Mouse (Mus musculus) hindbrain, embryonic 11.5 days (tissue): ENCODE results near the gene Dmbx1. TPM values are rescaled to one million over a fixed set of nuclear protein-coding genes. Genes with fewer than 3 reads are reported as not detected.

Experiments used
- ATAC-seq: fragments of 200-750 bp; cut with Nextera tagmentation; 2 replicates; pipeline ENCODE4 v1.8.0; 2017; ENCODE audit warnings: mild to moderate bottlenecking, moderate TSS enrichment, moderate library complexity; ENCODE audit not compliant: low FRiP score
- DNase-seq: peaks from one replicate; pipeline ENCODE4 v3.0.0-alpha.2; 2015; ENCODE audit warnings: low spot score
- H3K27ac ChIP-seq: fragments of 300-500 bp; sonication (generic); 2 replicates; pipeline ENCODE4 v1.5.1; 2014; ENCODE audit warnings: mild to moderate bottlenecking, low read depth, low read length
- H3K27me3 ChIP-seq: fragments of 300-500 bp; sonication (generic); 2 replicates; pipeline ENCODE4 v1.6.1; 2014; ENCODE audit warnings: mild to moderate bottlenecking, low read length, moderate library complexity, mixed read lengths; ENCODE audit not compliant: control insufficient read depth, insufficient read depth
- H3K36me3 ChIP-seq: fragments of 300-500 bp; sonication (generic); 2 replicates; pipeline ENCODE4 v1.6.1; 2014; ENCODE audit warnings: mild to moderate bottlenecking, low read length, moderate library complexity, mixed read lengths; ENCODE audit not compliant: control insufficient read depth, insufficient read depth
- H3K4me1 ChIP-seq: fragments of 300-500 bp; sonication (generic); replicated peaks from 2 replicates; pipeline ENCODE4 v1.6.1; 2014; ENCODE audit warnings: low read length, mixed read lengths; ENCODE audit not compliant: control insufficient read depth, insufficient read depth
- H3K4me2 ChIP-seq: fragments of 300-500 bp; sonication (generic); replicated peaks from 2 replicates; pipeline ENCODE4 v1.6.1; 2014; ENCODE audit warnings: mild to moderate bottlenecking, low read depth, low read length
- H3K4me3 ChIP-seq: fragments of 300-500 bp; sonication (generic); 2 replicates; pipeline ENCODE4 v1.5.1; 2014; ENCODE audit warnings: low read depth, low read length
- H3K9ac ChIP-seq: fragments of 300-500 bp; sonication (generic); 2 replicates; pipeline ENCODE4 v1.6.1; 2014; ENCODE audit warnings: low read depth, low read length
- H3K9me3 ChIP-seq: fragments of 300-500 bp; sonication (generic); 2 replicates; pipeline ENCODE4 v1.6.1; 2016; ENCODE audit warnings: low read length; ENCODE audit not compliant: control insufficient read depth
- WGBS: fragments of 180-500 bp; shearing (Covaris S2); extraction: QIAGEN DNeasy Blood & Tissue Kit; methylation state at CpG from one replicate; pipeline ENCODE4 v1.1.7; 2014; 5-methylcytosine and 5-hydroxymethylcytosine counted together
- polyA plus RNA-seq: library from polyadenylated mRNA; unstranded; fragments of >200 nt; fragmentation: Nextera tagmentation; extraction: Ambion mirVana; gene quantifications from 2 replicates; pipeline ENCODE4 v1.2.1, GENCODE M21; 2014

Dmbx1 gene
- polyA plus RNA-seq, 1 experiment from 2014 or later: 2.4 TPM

- peak overlapping the region; percentile 32 for H3K4me2 ChIP-seq
- H3K4me1 ChIP-seq: peaks cover 4% of the 10 kb centered on the region; the same call in 1 of the 2 replicates
- no peaks in the 10 kb centered on the region for H3K36me3 ChIP-seq
- no peaks in the 10 kb centered on the region for H3K9me3 ChIP-seq
- H3K4me3 ChIP-seq: peak overlapping the region; percentile 2; the same call in 1 of the 2 replicates
- 3% methylated on average over 19 of the region's 19 CpGs for WGBS
- ATAC-seq (peak; percentile 67), DNase-seq (no peak)
- H3K27ac ChIP-seq: 0 out of 2 replicates have a peak overlapping the region, but pooled peaks have one; percentile 6
- H3K27me3 ChIP-seq: peaks cover 54% of the 10 kb centered on the region
- H3K9ac ChIP-seq: peak overlapping the region; percentile 19; the same call in 1 of the 2 replicates
Observed at GRCm38 (mm10) chr4:115954656-115955493, 15.1 kb upstream of the Dmbx1 start.

GRCm38 (mm10) chr4:115953559-115953958, 13.8 kb upstream of the Dmbx1 start:
- Histone ChIP-seq H3K9ac (no peak overlapping the region), H3K36me3 (no peaks in the 10 kb centered on the region), H3K27ac (no peak overlapping the region), H3K4me3 (no peak overlapping the region), H3K4me2 (no peak overlapping the region), H3K4me1 (peaks cover 4% of the 10 kb centered on the region; the same call in 1 of the 2 replicates), H3K9me3 (no peaks in the 10 kb centered on the region), H3K27me3 (peaks cover 58% of the 10 kb centered on the region)
- WGBS: 12% methylated on average over 5 of the region's 5 CpGs
- ATAC-seq (0 out of 2 replicates have a peak, but pooled peaks have one; percentile 23), DNase-seq (no peak)

- Histone ChIP-seq H3K9ac (no peak overlapping the region), H3K36me3 (no peaks in the 10 kb centered on the region), H3K4me3 (no peak overlapping the region), H3K27ac (no peak overlapping the region), H3K4me2 (no peak overlapping the region), H3K4me1 (peaks cover 4% of the 10 kb centered on the region; the same call in 1 of the 2 replicates), H3K9me3 (no peaks in the 10 kb centered on the region), H3K27me3 (peaks cover 58% of the 10 kb centered on the region)
- ATAC-seq (no peak), DNase-seq (peak; percentile 80)
- 13% methylated on average over 6 of the region's 6 CpGs for WGBS
Observed at GRCm38 (mm10) chr4:115952758-115953157, 13.0 kb upstream of the Dmbx1 start.

- Histone ChIP-seq H3K4me1 (0 out of 2 replicates have a peak, but pooled peaks cover 6% of the 10 kb centered on the region), H3K36me3 (no peaks in the 10 kb centered on the region), H3K4me2 (peak overlapping the region; percentile 45), H3K27ac (no peak overlapping the region), H3K27me3 (peaks cover 80% of the 10 kb centered on the region), H3K9me3 (no peaks in the 10 kb centered on the region), H3K9ac (no peak overlapping the region), H3K4me3 (peak overlapping the region; percentile 27)
- ATAC-seq (peak; percentile 78), DNase-seq (peak; percentile 69)
- under 1% methylated on average over 39 of the region's 41 CpGs for WGBS
Observed at GRCm38 (mm10) chr4:115943669-115944314, 4.1 kb upstream of the Dmbx1 start.

GRCm38 (mm10) chr4:115941242-115941820, 1.6 kb upstream of the Dmbx1 start:
- H3K27ac ChIP-seq: no peak overlapping the region
- peaks cover 15% of the 10 kb centered on the region for H3K4me1 ChIP-seq
- no peaks in the 10 kb centered on the region for H3K36me3 ChIP-seq
- H3K27me3 ChIP-seq: peaks cover 97% of the 10 kb centered on the region
- DNase-seq (no peak), ATAC-seq (no peak)
- no peak overlapping the region for H3K4me3 ChIP-seq
- 7% methylated on average over 9 of the region's 9 CpGs for WGBS
- no peaks in the 10 kb centered on the region for H3K9me3 ChIP-seq
- no peak overlapping the region for H3K9ac ChIP-seq
- no peak overlapping the region for H3K4me2 ChIP-seq

GRCm38 (mm10) chr4:115940681-115941080, 955 bp upstream of the Dmbx1 start:
- ATAC-seq (no peak), DNase-seq (no peak)
- H3K9ac ChIP-seq: no peak overlapping the region
- H3K4me1 ChIP-seq: peaks cover 21% of the 10 kb centered on the region
- no peaks in the 10 kb centered on the region for H3K9me3 ChIP-seq
- H3K4me3 ChIP-seq: no peak overlapping the region
- H3K4me2 ChIP-seq: no peak overlapping the region
- no peak overlapping the region for H3K27ac ChIP-seq
- 4% methylated on average over 3 of the region's 3 CpGs for WGBS
- no peaks in the 10 kb centered on the region for H3K36me3 ChIP-seq
- H3K27me3 ChIP-seq: peaks cover 97% of the 10 kb centered on the region

- Histone ChIP-seq H3K9ac (no peak overlapping the region), H3K27me3 (peaks cover 96% of the 10 kb centered on the region), H3K9me3 (no peaks in the 10 kb centered on the region), H3K4me1 (peaks cover 21% of the 10 kb centered on the region), H3K27ac (no peak overlapping the region), H3K4me2 (peak overlapping the region; percentile 71), H3K36me3 (no peaks in the 10 kb centered on the region), H3K4me3 (peak overlapping the region; percentile 38)
- 1% methylated on average over 37 of the region's 37 CpGs for WGBS
- DNase-seq (peak; percentile 71), ATAC-seq (no peak)
Observed at GRCm38 (mm10) chr4:115938276-115939160, 1.2 kb downstream of the Dmbx1 start.
